Mouse (Mus musculus): ENCODE results near the gene Rnf133.

GRCm38 (mm10) chr6:23637081-23637480, 13.0 kb downstream of the Rnf133 start:
- no peak for TF ChIP-seq EP300 (IDR thresholded peaks at IDR 0.05; ENCODE audit: low read depth)
- no peak for TF ChIP-seq CTCF (IDR thresholded peaks at IDR 0.05; ENCODE audit: low read depth)
